Mouse (Mus musculus) gastrocnemius, postnatal 10 days (tissue): ENCODE measurements around the gene Dzip1. TPM values are rescaled to one million over a fixed set of nuclear protein-coding genes. Genes with fewer than 3 reads are reported as not detected.

Source experiments
- DNase-seq: peaks from one replicate; pipeline ENCODE4 v3.0.0; 2021; ENCODE audit warnings: mixed read lengths
- total RNA-seq, 2 experiments: library from RNA; stranded (reverse); gene quantifications; 2 replicates each; pipeline ENCODE4 v1.2.3; 2021

The Dzip1 gene
- total RNA-seq, 2 experiments from 2014 or later: 7.4 to 11.6 TPM

GRCm38 (mm10) chr14:118874126-118874525 lies 51.1 kb downstream of the Dzip1 start:
- no peak for DNase-seq

GRCm38 (mm10) chr14:118869712-118870111 lies 55.5 kb downstream of the Dzip1 start:
- DNase-seq: no peak

GRCm38 (mm10) chr14:118868102-118868724 lies 57.0 kb downstream of the Dzip1 start:
- no peak for DNase-seq

- DNase-seq: no peak
Observed at GRCm38 (mm10) chr14:118867366-118867765, 57.9 kb downstream of the Dzip1 start.

GRCm38 (mm10) chr14:118866014-118866811 lies 59.0 kb downstream of the Dzip1 start:
- DNase-seq: no peak

- no peak for DNase-seq
Observed at GRCm38 (mm10) chr14:118864905-118865304, 60.4 kb downstream of the Dzip1 start.

- DNase-seq: no peak
Observed at GRCm38 (mm10) chr14:118862253-118862652, 63.0 kb downstream of the Dzip1 start.

- DNase-seq: no peak
Observed at GRCm38 (mm10) chr14:118858318-118858717, 66.9 kb downstream of the Dzip1 start.

- no peak for DNase-seq
Observed at GRCm38 (mm10) chr14:118856563-118856962, 68.7 kb downstream of the Dzip1 start.

GRCm38 (mm10) chr14:118855141-118855800 lies 70.0 kb downstream of the Dzip1 start:
- peak; percentile 12 for DNase-seq

- DNase-seq: peak; percentile 40
Observed at GRCm38 (mm10) chr14:118854371-118855114, 70.7 kb downstream of the Dzip1 start.

GRCm38 (mm10) chr14:118851496-118852107 lies 73.7 kb downstream of the Dzip1 start:
- DNase-seq: no peak

- DNase-seq: no peak
Observed at GRCm38 (mm10) chr14:118850696-118851035, 74.6 kb downstream of the Dzip1 start.

GRCm38 (mm10) chr14:118850011-118850695 lies 75.1 kb downstream of the Dzip1 start:
- DNase-seq: no peak

- no peak for DNase-seq
Observed at GRCm38 (mm10) chr14:118848171-118848570, 77.1 kb downstream of the Dzip1 start.

- no peak for DNase-seq
Observed at GRCm38 (mm10) chr14:118846834-118847233, 78.4 kb downstream of the Dzip1 start.

GRCm38 (mm10) chr14:118842353-118842752 lies 82.9 kb downstream of the Dzip1 start:
- no peak for DNase-seq

GRCm38 (mm10) chr14:118840027-118840426 lies 85.2 kb downstream of the Dzip1 start:
- DNase-seq: no peak

GRCm38 (mm10) chr14:118839416-118839815 lies 85.8 kb downstream of the Dzip1 start:
- DNase-seq: peak; percentile 20

GRCm38 (mm10) chr14:118838556-118839120 lies 86.6 kb downstream of the Dzip1 start:
- DNase-seq: no peak

GRCm38 (mm10) chr14:118836754-118837153 lies 88.5 kb downstream of the Dzip1 start:
- DNase-seq: no peak
